24 mouse cellular contexts compared by ENCODE assay signal in the genomic region with DNA sequence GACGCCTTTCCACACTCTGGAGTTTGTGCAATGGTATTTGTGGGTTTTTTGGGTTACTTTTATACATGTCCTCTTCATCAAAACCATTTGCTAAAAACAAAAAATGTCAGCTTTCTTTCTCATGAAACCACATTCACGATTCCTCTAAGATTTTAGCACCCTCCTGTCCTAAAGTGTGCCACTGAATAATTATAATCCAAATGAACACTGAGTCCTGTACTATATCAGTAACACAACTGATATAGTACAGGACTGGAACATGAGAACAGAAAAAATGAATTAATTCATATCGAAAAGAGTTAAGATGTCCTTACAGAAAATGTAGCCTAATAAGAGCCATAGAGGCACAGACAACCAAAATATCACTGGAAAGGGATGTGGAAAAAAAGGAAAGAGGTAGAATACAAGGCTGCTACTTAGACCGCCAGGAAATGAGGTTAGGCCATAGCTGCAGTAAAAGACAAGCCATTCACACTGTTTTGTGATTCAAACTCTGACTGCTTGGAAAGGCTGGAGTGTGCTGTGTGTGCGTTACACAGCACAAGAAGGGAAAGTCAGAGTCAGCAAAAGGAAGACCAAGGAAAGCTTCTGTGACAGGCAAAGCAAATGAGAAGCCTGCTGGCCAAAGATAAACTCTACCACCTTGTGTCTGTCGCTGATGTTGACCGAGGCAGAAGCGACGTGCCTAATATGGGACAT.
"Had no signal": no experiment of that assay in that cellular context is flagged by ENCODE, and none has a peak within 500 bp of the region (broad histone marks: within the 10 kb centered on the region; RNA-seq: fewer than 3 reads in every experiment).

No protein-coding gene starts in this region.

- ATAC-seq: inflammation-experienced regulatory T-cells, adult 6 months; intestine, embryonic 15.5 days; intestine, postnatal 0 days had no signal

- H3K27me3 ChIP-seq: heart, embryonic 12.5 days; hindbrain, embryonic 15.5 days; intestine, embryonic 15.5 days; limb, embryonic 12.5 days; liver, embryonic 13.5 days had no signal

- H3K4me3 ChIP-seq: gastrocnemius, adult 2 months; heart, embryonic 10.5 days; heart, embryonic 12.5 days; hindbrain, embryonic 15.5 days; intestine, embryonic 15.5 days; layer of hippocampus, adult 2 months; left cerebral cortex, adult 2 months; limb, embryonic 12.5 days; liver, embryonic 13.5 days had no signal

- H3K9ac ChIP-seq: heart, embryonic 12.5 days; hindbrain, embryonic 15.5 days; intestine, embryonic 15.5 days; limb, embryonic 12.5 days; liver, embryonic 13.5 days had no signal

- H3K4me2 ChIP-seq: heart, embryonic 12.5 days; hindbrain, embryonic 15.5 days; intestine, embryonic 15.5 days; limb, embryonic 12.5 days; liver, embryonic 11.5 days; liver, embryonic 13.5 days had no signal

- H3K4me1 ChIP-seq: heart, embryonic 10.5 days; heart, embryonic 12.5 days; hindbrain, embryonic 15.5 days; intestine, embryonic 15.5 days; limb, embryonic 12.5 days; liver, embryonic 13.5 days had no signal

- H3K36me3 ChIP-seq: heart, embryonic 10.5 days; heart, embryonic 12.5 days; hindbrain, embryonic 15.5 days; intestine, embryonic 15.5 days; limb, embryonic 12.5 days; liver, embryonic 13.5 days had no signal

- DNase-seq: gastrocnemius, adult 2 months; gastrocnemius, postnatal 10 days; gastrocnemius, postnatal 25 days; heart, adult 18-20 months; heart, postnatal 10 days; heart, postnatal 4 days; kidney, adult 18-20 months; kidney, adult 8-10 months; kidney, postnatal 10 days; kidney, postnatal 25 days; kidney, postnatal 4 days; left cerebral cortex, postnatal 4 days; liver; liver, embryonic 13.5 days had no signal

- H3K27ac ChIP-seq: gastrocnemius, adult 2 months; heart, embryonic 10.5 days; hindbrain, embryonic 15.5 days; intestine, embryonic 15.5 days; layer of hippocampus, adult 2 months; left cerebral cortex, adult 2 months; limb, embryonic 12.5 days; liver, embryonic 13.5 days had no signal

- H3K9me3 ChIP-seq: heart, embryonic 10.5 days; heart, embryonic 12.5 days; hindbrain, embryonic 15.5 days; intestine, embryonic 15.5 days; limb, embryonic 12.5 days; liver, embryonic 13.5 days had no signal
